16 mouse cellular contexts compared by ENCODE assay signal in genomic region chr2:170028488-170029303, GRCm38 (mm10).
DNase-seq lines count a peak whose midpoint lies in the region; ATAC-seq and TF ChIP-seq lines count a peak whose summit lies in the region.
"Had no signal": no experiment of that assay in that cellular context is flagged by ENCODE, and none has a peak within 500 bp of the region (broad histone marks: within the 10 kb centered on the region; RNA-seq: fewer than 3 reads in every experiment).

No protein-coding gene starts in this region.

- ATAC-seq in neural tube, embryonic 12.5 days (ENCODE audit: low FRiP score, low read depth): 0 out of 2 replicates have a peak, but pooled peaks have one; percentile 53
- ATAC-seq in forebrain, postnatal 0 days: no peak
- no peak for ATAC-seq in midbrain, embryonic 15.5 days (replicated peaks)

- no peak overlapping the region for H3K9ac ChIP-seq in neural tube, embryonic 12.5 days
- H3K9ac ChIP-seq in forebrain, postnatal 0 days: no peak overlapping the region
- H3K9ac ChIP-seq in midbrain, embryonic 15.5 days: no peak overlapping the region
- H3K9ac ChIP-seq: kidney, embryonic 15.5 days; lung, embryonic 15.5 days had no signal

- H3K4me3 ChIP-seq in neural tube, embryonic 12.5 days: no peak overlapping the region
- H3K4me3 ChIP-seq in forebrain, postnatal 0 days (ENCODE audit: low read depth, low read length): no peak overlapping the region
- no peak overlapping the region for H3K4me3 ChIP-seq in midbrain, embryonic 15.5 days
- no peak overlapping the region for H3K4me3 ChIP-seq in gastrocnemius, adult 2 months
- H3K4me3 ChIP-seq: kidney, embryonic 15.5 days; layer of hippocampus, adult 2 months; lung, embryonic 15.5 days; myocyte had no signal

- no peaks in the 10 kb centered on the region for H3K36me3 ChIP-seq in neural tube, embryonic 12.5 days
- H3K36me3 ChIP-seq in forebrain, postnatal 0 days (ENCODE audit: insufficient read depth): no peaks in the 10 kb centered on the region
- H3K36me3 ChIP-seq in midbrain, embryonic 15.5 days (replicated peaks): no peaks in the 10 kb centered on the region
- H3K36me3 ChIP-seq: G1E; kidney, embryonic 15.5 days; lung, embryonic 15.5 days had no signal

- no peak overlapping the region for H3K27ac ChIP-seq in neural tube, embryonic 12.5 days
- H3K27ac ChIP-seq in forebrain, postnatal 0 days (ENCODE audit: low read depth, low read length): no peak overlapping the region
- no peak overlapping the region for H3K27ac ChIP-seq in midbrain, embryonic 15.5 days
- H3K27ac ChIP-seq in gastrocnemius, adult 2 months: no peak overlapping the region
- H3K27ac ChIP-seq: kidney, embryonic 15.5 days; layer of hippocampus, adult 2 months; lung, embryonic 15.5 days had no signal

- intact Hi-C loops in gastrocnemius, adult 2 months (cut with DNase I): no loop called here

- H3K4me1 ChIP-seq in neural tube, embryonic 12.5 days: no peaks in the 10 kb centered on the region
- H3K4me1 ChIP-seq in forebrain, postnatal 0 days (ENCODE audit: insufficient read depth): 0 out of 2 replicates have a peak, but pooled peaks cover under 1% of the 10 kb centered on the region
- H3K4me1 ChIP-seq in midbrain, embryonic 15.5 days: peaks cover 4% of the 10 kb centered on the region

- no peak for TF ChIP-seq CTCF in forebrain, postnatal 0 days (IDR thresholded peaks at IDR 0.05; ENCODE audit: low read depth)
- TF ChIP-seq CTCF in gastrocnemius, adult 2 months (IDR thresholded peaks at IDR 0.05): no peak

- no peak for DNase-seq in neural tube, embryonic 10.5 days (ENCODE audit: extremely low spot score, low spot score)
- DNase-seq in forebrain, postnatal 0 days: no peak
- no peak for DNase-seq in gastrocnemius, postnatal 10 days
- DNase-seq in gastrocnemius, postnatal 25 days: no peak
- DNase-seq in gastrocnemius, adult 2 months: no peak
- DNase-seq: adrenal gland, postnatal 10 days; cerebellum, adult 8-10 months; gastrocnemius, postnatal 14 days; heart, postnatal 10 days had no signal

- no peak overlapping the region for H3K4me2 ChIP-seq in neural tube, embryonic 12.5 days (replicated peaks)
- H3K4me2 ChIP-seq in forebrain, postnatal 0 days (ENCODE audit: low read depth): peak overlapping the region; percentile 25; the same call in 1 of the 2 replicates
- H3K4me2 ChIP-seq in midbrain, embryonic 15.5 days: peak overlapping the region; percentile 18; the same call in 1 of the 2 replicates
- H3K4me2 ChIP-seq: kidney, embryonic 15.5 days; lung, embryonic 15.5 days had no signal

- H3K9me3 ChIP-seq in neural tube, embryonic 12.5 days: 0 out of 2 replicates have a peak, but pooled peaks cover 4% of the 10 kb centered on the region
- H3K9me3 ChIP-seq in forebrain, postnatal 0 days (ENCODE audit: low read length): no peaks in the 10 kb centered on the region
- H3K9me3 ChIP-seq in midbrain, embryonic 15.5 days: no peaks in the 10 kb centered on the region
- H3K9me3 ChIP-seq: lung, embryonic 15.5 days had no signal

- 69% methylated on average over 22 of the region's 24 CpGs for WGBS in neural tube, embryonic 12.5 days
- WGBS in forebrain, postnatal 0 days: 29% methylated on average over 22 of the region's 24 CpGs
- 59% methylated on average over 24 of the region's 24 CpGs for WGBS in midbrain, embryonic 15.5 days

- H3K27me3 ChIP-seq in neural tube, embryonic 12.5 days (replicated peaks): no peaks in the 10 kb centered on the region
- 0 out of 2 replicates have a peak, but pooled peaks cover 9% of the 10 kb centered on the region for H3K27me3 ChIP-seq in forebrain, postnatal 0 days (ENCODE audit: insufficient read depth, low read length)
- H3K27me3 ChIP-seq in midbrain, embryonic 15.5 days (replicated peaks): no peaks in the 10 kb centered on the region
- H3K27me3 ChIP-seq: kidney, embryonic 15.5 days; lung, embryonic 15.5 days had no signal
